Mouse (Mus musculus) cerebellum, adult 18-20 months (tissue): Measurements from ENCODE around the gene Phldb1.
A peak's percentile ranks its signal among the peaks of the same experiment; 100 is the strongest.

ENCODE experiments used
- DNase-seq, 2 experiments: peaks; one replicate each; pipeline ENCODE4 v3.0.0; 2021

The Phldb1 gene

DNA sequence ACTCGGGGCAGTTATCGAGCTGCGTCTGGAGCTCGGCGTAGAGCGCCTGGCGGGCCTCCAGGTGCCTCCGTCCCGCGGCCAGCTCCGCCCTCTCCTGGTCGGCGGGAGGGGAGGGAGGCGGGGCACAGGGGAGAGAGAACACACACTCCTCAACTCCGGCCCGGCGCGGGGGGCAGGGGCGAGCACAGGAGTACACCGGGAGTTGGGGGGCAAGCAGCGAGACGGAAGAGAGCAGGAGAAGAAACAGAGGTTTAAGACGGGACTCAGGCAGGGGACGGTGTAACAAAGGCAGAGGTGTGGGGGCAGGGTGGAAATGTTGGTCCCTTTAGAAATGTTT, 26.6 kb downstream of the Phldb1 start:
- peak; percentile 43 to 55 for DNase-seq

GRCm38 (mm10) chr9:44707749-44708428, 27.1 kb downstream of the Phldb1 start:
- DNase-seq, result no peak

- no peak for DNase-seq
Observed at GRCm38 (mm10) chr9:44699730-44700129, 35.3 kb downstream of the Phldb1 start.

DNA sequence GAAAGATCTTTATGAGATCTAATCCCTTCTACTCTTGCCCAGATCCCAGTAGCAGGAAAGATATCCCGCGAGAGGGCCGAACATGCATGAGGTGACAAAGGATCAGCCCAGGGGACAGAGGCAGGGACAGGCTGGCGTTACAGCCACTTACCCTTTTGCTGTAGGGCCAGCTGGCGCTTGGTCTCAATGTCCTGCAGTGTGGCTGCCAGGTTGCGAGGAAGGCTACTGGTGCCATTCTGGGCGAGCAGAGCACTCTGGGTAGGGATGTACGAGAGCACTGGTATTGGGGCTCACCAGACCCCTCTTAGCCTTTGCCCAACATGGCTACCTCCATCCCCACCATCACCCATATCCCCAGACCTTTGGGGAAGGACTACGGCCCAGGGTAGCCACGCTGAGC, 35.8 kb downstream of the Phldb1 start:
- peak in 1 of 2 experiments; percentile 47 for DNase-seq

- DNase-seq, result peak; percentile 57 to 60
Observed at GRCm38 (mm10) chr9:44697866-44698265, 37.1 kb downstream of the Phldb1 start.

DNA sequence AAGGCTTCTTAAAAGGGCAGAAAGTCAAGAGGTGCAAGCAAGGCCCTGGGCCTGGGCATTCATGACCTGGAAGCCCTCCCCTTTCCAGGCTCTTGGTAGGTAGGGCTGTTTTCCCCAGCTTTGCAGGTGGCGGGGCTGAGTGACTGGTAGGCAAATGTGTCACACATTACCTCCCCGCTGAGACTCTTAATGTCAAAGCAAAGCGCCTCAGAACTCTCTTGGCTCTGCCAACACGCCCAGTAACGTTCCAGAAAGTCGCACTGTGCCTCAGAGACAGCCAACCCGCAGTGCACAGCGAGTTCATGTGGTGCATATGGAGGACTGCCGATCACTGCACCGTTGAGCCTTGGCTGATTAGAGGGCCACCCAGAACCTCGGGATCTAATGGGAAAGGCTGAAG, 41.9 kb downstream of the Phldb1 start:
- DNase-seq, result peak; percentile 63 to 70

GRCm38 (mm10) chr9:44691671-44692520, 43.1 kb downstream of the Phldb1 start:
- peak; percentile 81 to 84 for DNase-seq

- DNase-seq, result no peak
Observed at GRCm38 (mm10) chr9:44690641-44691040, 44.4 kb downstream of the Phldb1 start.

DNA sequence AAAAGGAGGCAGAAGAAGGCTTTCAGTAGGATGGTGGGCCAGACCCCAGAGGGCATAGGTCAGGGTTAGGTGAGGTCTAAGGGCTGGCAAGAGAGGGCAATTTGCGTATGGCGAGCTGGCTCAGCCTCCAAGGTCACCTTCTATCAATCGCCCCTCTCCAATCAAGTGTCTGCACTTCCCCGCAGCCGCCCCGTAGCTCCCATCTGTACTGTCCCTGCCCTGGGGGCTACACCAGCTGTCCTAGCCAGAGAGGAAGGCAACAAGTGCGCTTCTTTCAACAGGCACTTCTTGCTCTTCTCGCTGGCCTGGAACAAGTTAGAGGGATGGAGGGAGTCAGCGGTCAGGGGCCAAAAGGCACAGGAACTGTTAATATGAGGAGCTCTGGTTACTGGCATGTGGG, 47.0 kb downstream of the Phldb1 start:
- no peak for DNase-seq

GRCm38 (mm10) chr9:44686638-44687037, 48.4 kb downstream of the Phldb1 start:
- DNase-seq, result no peak

DNA sequence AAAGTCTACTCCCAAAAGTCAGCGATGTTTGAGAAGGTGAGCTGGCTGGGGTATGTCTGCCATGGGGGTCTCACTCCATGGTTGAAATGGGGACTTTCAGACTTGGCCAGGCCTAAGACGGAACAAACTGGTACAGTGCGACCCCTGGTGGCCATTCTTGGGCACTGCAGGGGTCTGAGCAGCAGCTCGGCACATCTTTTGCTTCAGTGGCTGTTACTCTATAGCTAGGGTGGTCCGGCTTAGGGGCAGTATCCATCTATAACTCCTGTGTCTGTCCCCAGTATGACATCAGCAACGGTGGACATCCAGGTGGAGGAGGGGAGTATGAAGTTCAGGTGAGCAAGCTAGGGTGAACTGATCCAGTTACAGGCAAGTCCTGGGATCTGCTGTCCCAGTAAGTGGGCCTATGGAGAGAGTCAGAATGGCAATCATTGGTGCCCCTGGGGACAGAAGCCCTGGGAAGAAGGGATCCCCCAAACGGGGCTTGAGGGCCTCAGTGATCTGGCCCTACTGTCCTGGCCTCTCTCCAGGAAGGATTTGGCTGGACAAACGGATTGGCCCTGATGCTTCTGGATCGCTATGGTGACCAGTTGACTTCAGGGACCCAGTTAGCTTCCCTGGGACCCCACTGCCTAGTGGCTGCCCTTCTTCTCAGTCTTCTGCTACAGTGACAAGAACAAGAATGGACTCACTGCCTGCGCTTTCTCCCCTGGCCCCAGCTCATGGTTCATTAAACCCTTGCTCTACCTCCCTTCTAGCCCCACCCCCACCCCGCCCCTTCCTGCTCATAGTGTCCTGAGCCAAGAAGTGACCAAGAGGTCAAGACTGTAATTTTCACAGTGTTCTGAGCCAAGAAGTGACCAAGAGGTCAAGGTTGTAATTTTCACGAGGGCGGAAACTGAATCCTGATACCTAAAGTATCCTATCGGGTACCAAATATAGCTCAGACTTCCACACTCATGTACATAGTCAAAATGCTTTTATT, 49.4 kb downstream of the Phldb1 start:
- DNase-seq, result peak; percentile 60 to 77

- DNase-seq, result no peak
Observed at GRCm38 (mm10) chr9:44683046-44683445, 52.0 kb downstream of the Phldb1 start.

- DNase-seq, result no peak
Observed at GRCm38 (mm10) chr9:44679565-44679964, 55.4 kb downstream of the Phldb1 start.

- DNase-seq, result no peak
Observed at GRCm38 (mm10) chr9:44678288-44678871, 56.6 kb downstream of the Phldb1 start.

DNA sequence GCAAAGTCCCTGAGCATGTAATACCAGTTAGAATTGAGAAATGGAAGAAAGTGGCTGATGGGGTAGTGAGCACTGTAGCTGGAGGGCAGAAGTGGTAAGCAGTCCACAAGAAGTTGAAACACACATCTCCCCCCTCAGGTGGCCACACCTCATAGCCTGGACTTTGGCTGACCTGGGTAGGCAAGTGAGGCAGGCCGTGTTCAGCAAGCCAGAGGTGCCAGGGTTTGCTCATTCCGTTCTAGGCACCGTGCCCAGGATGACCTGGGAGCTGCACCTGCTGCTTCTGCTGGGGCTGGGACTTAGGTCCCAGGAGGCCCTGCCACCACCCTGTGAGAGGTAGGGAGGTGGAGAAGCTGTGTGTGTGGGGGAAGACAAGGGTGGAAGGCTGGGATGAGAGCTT, 62.0 kb downstream of the Phldb1 start, which contains the start of gene Treh:
TSS of gene Treh (plus strand) at position 229 of the 400 bp plus-strand sequence.
- no peak for DNase-seq

DNA sequence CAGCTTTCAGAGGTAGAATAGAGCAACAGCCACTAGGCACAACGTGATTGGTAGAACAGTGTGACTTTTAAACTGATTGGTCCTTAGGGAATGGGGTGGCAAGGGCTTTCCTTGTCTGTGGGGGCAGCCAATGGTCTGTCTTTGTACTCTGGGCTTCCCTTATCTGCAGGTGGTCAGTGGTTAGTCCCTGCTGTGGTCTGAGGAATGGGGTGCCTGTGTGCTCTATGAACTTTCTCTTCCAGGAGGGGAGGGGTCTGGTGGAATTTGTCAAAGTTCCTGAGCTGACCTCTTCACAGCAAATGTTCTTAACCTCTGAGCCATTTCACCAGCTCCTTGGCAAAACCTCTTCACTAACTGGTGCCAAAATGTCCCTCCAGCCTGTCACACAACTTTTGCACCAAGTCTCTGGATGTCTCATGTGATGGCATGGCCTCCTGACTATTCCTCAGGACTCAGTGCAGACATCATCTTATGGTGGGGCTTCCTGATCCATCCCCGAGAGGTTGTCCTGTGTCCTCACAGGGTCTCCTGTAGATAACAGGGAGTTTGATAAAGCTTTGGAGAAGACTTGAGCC, 62.6 kb downstream of the Phldb1 start:
- DNase-seq, result no peak

GRCm38 (mm10) chr9:44671416-44671815, 63.6 kb downstream of the Phldb1 start:
- DNase-seq, result no peak

DNA sequence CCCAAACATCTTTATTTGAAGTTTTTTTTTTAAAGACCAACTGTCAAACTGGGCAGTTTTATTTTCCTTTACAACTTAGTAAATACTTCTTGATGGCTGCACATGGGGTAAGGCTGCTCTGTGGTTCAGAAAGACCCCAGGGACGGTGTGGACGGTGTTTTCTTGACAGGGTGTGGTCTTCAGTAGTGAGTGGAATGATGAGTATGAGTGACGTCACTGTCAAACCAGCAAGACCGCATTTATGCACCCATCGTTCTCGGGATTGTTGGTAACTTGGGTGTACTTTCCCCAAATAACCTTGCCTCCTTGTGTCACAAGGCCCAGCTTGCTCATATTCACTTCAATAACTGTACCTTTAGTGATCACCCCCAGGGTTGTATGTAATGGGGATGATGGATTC, 71.3 kb downstream of the Phldb1 start:
- DNase-seq, result no peak

- DNase-seq, result peak; percentile 69 to 70
Observed at GRCm38 (mm10) chr9:44655098-44656066, 79.6 kb downstream of the Phldb1 start.

DNA sequence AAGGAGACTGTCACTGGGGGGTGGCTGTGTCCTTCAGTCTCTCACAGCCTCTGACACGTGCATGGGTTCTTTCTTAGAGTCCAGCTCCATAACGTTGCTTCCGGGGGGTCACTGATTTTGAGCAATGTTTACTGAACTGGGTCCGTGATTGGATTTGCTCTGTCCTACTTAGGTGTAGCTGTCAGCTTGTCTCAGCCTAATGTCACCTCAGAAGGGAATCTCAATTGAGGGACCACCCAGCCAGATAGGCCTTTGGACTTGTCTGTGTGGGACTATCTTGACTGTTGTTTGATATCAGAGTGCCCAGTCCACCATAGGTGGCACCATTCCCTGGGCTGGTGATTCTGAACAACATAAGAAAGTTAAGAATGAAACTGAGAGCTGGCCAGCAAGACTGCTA, 81.1 kb downstream of the Phldb1 start:
- DNase-seq, result no peak

- DNase-seq, result peak; percentile 75 to 79
Observed at GRCm38 (mm10) chr9:44652027-44652426, 83.0 kb downstream of the Phldb1 start.
